Mouse (Mus musculus): ENCODE measurements at regions not wholly inside any gene's neighbourhood (a gene's known extent, or its start where the extent isn't known, plus 50 kb on each side); places are given as distances from the start of the nearest gene placed in this dataset.
A peak's percentile ranks its signal among the peaks of the same experiment; 100 is the strongest.
"Not testable (repeated sequence)": the region's sequence is repeated elsewhere in the genome, so short reads cannot be mapped to it uniquely, and the experiment has no call there.

DNA sequence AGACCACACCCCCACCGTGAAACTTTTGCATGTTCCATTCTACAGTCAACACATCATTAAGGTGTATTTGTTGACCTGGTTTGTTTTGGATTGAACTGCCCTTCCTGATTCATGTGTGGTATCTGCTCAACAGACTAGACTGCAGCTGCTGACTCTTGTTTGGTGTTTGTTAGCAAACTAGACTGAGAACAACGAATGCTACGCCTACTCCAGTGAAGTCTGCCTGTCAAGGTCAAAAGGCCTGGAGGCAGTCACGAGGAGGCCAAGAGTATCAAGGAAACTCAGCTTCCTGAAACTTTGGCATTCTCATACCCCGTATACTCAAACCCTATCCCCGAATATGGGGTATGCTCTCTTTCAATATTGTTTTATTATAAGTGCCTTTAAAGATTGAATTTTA lies 194.2 kb upstream of the Spin1 start:
- DNase-seq: not testable (repeated sequence)

DNA sequence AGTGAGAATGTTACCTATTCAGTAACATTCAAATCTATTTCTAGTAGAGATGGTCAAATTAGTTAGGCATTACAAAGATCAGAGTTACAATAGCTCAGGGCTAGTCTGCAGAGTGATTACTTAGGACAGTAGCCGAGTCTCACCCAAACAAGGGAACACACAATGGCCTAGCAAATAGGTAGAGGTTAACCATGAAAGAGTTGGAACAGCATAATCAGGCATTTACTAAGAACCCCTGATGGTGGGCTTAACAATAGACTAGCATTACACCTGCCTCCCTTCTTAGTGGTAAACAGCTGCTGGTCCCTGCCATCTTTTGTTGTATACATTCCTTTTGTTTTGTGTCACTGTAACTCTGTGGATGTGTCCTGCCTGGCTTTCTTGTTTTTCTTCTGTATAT lies 193.8 kb upstream of the Spin1 start:
- DNase-seq: no peak

DNA sequence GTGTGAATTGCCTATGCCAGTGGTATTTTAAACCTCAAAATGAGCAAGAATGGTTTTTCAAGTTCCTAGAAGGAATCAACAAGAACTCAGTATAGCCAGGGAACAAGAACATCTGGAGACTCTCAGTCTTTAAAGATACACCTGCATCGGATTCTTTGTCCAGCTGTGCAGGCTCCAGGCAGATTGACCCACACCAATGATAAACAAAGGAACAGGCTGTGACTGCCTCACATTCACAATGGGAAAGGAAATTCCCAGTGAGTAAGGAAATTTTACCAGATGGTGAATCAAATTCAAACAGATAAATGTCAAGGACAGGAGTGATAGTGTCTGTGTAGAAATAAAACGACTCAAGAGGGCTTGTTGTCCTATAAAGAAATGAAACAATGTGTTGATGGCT lies 187.9 kb upstream of the Spin1 start:
- DNase-seq: not testable (repeated sequence)

DNA sequence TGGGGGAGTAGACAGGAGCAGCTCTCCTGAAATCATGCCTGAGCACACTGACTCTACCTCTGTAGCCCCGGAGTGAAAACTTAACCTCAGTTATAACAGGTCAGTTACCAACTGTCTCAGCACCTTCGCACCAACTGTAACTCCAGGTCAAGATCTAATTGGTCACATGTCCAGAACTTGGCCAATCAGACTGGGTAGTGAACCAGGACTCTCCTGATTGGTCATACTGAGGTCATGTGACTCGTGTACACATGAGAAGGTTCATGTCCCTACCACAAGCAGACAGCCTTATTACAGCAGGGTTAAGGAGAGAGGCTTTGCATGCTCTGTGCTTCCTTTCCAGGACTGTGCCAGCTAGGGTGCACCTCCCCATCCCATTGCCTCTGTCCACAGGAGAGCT lies 166.7 kb upstream of the Spin1 start:
- not testable (repeated sequence) for DNase-seq

DNA sequence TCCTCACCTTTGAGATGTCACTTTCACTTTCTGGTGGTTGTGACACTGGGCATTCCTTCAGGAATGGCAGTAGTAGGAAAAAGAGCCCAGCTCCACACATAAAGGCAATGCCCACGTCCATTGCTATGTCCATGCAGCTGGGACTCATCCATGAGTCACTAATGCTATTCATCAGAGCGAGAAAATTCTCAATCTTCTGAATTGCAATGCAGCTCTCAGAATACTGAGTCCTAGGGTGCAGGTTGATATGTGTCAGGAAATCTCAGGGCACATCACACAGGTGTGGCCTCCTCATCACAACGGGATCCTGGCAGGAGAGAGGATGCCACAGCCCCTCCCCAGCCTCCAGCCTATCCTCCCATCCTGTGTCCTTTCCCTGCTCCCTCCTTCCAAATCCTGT lies 158.1 kb upstream of the Spin1 start:
- no peak for DNase-seq

DNA sequence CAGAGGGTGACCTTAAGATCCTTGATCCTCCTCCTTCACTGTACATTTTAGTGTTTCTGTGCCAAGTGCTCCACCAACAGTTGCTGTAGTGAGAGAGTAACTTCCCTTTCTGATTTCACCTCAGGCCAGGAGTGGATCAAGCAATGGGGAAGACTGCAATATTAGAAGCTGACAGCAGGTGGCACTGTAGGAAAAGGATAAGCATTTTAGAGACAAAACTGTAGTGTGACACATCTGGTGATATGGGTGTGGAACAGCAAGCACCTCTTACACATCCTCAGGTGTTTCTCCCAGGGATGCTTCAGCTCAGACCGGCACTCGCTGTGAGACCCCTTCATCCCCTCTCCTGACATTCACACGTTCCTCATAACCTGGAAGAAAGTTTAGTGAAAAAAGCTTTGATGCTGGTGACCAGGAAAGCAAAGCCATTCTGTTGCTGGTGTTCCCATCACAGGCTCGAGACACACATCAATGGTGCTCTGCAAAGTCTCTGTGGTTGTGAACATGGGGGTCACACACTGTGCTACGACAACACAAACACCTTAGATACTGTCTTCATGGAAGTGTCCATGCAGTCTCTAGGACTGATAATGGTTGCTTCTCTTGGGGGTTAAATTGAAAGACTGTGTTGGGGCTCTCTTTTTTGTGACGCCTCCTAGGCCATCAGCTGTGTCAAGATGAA lies 151.0 kb upstream of the Spin1 start:
- DNase-seq: peak; percentile 55 to 93

DNA sequence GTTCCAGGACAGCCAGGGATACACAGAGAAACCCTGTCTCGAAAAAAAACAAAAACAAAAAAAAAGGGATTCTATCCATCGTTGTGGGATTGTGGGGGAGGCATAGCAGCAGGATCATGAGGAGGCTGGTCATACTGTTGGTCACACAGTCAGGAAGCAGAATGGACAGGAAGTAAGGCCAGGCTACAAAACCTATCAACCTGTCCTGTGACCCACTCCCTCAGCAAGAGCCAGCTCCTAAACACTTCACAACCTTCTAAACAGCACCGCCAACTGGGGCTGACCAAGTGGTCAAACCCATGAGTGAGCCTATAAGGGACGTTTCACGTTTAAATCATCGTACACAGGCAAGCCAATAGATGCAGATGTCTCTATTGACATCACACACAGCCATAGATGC lies 146.0 kb upstream of the Spin1 start:
- DNase-seq: no peak

DNA sequence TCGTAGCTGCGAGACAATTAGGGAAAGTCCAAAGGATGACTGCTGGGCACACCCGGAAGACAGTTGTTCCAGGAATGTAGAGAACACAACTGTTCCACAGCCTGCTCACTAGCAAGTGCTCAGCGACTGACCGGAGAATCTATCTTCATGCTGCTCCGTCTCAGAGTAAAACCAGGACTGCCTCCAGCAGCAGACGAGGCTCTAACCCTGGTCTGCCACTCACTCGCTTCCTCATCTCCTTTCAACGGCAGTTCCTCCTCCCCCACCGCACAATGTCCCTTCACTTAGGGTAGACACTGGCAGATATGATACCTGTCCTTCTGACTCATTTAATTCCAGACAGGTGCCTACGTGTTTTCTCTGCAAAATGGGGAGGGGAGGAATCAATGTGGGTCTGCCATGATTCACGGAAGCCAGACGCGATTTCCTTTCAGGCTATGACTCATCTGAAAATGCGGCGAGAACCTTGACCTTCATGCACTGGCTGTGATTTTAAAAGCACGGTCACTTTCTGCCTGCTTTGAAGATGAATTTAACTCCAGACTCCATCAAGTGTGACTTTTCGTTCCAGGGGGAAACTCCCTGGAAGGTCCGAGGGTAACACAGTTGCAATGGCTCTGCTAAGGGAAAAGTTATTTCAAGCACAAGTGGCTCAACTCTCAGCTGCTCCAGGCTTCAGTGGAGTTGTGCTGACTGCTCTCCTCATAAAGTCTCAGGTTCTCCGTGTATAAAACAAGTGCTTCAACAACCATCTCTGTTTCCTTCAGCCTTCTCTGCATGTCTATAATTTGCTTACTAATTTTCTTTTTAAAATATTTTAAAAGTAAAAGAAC lies 142.4 kb upstream of the Spin1 start:
- peak in 1 of 2 experiments; percentile 10 for DNase-seq

DNA sequence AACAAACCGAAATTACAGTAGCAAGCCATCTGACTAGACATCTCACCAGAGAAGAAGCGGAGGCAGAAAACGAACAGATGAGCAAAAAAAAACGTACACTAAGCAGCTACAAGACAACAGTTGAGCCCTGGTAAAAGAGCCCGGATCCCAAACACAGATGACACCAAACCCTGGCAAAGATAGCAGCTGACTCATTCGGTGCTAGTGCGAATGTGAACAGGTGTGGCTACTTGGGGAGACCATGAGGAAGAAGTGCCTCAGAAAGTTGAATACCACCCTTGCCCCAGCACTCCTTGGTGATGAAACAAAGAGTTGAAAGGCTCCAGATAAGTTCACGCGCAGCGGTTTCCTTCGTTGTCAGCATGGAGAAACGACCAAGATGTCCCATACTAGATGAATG lies 139.8 kb upstream of the Spin1 start:
- no peak for DNase-seq

DNA sequence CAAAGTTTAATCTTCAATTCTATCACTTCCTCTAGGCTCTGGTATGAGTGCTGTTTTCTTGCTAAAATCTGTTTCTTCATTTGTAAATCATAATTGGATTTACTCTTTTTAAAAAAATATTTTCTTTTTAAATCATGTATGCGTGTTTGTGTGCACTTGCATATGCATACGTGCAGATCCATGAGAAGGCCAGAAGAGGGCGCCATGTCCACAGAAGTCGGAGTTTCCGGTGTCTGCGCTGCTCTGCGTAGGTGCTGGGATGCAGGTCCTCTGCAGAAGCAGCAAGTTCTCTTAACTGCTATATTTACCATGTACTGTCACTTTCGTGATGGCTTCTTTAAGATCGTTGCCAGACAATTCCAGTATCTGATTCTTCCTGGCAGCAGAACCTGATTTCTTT lies 136.6 kb upstream of the Spin1 start:
- peak; percentile 27 to 42 for DNase-seq

DNA sequence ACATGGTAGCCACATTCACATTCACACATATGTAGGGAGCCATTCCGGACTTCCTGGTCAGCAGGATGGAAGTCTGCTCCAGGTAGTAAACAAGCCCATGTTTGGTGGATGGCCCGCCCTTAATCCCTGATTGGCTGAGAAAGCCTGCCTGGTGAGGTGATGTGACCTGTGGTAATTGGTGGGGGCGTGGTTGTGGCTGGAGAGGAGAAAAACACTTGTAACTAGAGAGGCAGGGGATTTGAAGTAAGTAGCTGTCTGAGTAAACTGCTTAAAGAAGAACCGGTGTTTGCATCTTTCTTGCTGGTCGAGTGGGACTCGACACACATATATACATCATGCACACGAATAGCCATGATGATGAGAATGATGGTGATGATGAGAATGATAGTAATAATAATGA lies 135.6 kb upstream of the Spin1 start:
- not testable (repeated sequence) for DNase-seq

DNA sequence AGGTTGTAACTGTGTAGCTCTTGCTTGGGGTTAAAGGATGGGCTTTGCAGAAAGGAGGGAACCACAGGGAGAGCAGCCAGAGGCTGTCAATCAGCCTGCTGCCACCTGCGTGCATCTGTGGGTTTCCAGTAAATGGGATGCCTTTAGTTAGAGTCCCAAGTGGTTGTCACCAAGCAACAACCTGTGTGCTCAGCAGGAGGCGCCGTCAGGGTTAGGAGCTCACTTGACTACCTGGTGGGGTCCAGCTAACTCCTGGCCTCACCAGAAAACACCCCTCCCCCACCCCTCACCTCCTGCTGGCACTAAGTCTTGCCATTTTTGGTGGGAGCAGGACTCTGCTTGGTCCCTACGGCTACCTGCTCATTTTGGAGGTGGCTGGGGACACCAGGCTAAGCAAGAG lies 135.0 kb upstream of the Spin1 start:
- no peak for DNase-seq

DNA sequence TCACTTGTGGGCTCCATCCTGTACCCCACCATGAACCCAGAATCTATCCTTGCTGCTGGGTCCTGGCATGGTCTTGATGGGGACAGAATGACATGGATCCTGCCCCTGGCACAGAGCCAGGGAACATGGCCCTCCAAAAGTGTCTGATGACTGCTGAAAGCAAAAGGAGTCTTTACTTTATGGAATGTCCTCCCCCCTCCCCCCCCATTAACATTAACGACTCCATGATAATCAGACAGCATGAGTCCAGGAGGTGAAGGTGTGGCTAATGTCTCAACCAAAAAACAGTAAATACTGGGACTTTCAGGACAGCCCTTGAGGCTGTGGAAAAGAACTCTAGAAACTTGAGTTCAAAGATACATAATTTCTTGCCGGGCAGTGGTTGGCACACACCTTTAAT lies 133.9 kb upstream of the Spin1 start:
- no peak for DNase-seq

DNA sequence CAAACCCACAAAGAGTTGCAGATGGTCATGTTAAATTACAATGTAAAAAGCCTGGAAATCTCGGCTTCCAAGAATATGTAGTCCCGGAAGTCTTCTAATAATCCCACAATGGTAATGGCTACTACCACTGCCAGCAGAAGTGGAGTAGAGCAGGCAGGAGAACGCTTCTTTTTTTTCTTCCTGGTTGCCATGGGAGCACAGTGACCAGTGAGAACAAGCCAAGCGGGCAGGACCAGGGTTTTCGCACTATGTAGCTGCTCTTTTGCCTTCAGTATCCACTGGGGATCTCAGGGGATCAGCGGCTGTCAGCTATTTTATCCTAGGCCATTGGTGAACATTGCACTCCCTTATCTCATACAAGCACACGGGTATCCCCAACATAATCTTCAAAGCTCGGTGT lies 127.3 kb upstream of the Spin1 start:
- no peak for DNase-seq

DNA sequence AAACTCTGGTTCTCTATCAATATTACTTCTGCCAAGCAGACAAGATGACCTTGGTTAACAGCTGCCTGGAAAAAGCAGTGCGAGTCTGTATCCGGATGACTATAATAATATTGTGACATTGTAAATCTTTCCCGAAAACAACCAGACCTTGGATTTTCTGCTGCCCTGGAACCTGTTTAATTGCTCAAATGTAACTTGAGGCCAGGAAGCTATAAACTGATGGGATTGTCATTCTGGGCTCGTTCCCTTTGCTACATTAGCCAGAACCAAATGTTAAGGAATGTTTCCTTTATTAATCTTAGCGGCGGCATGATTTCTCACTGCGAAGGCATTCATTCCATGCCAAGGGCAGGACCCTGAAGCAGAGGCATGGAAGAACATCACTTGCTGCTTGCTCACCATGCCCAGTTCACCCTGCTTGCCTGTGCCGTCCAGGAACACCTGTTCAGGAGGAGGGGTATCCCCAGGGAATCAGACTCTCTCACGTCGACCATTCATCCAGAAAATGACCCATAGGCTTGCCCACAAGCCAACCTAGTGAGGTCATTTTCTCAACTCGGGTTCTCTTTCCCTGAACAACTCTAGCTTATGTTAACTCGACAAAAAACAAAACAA lies 125.3 kb upstream of the Spin1 start:
- no peak for DNase-seq

DNA sequence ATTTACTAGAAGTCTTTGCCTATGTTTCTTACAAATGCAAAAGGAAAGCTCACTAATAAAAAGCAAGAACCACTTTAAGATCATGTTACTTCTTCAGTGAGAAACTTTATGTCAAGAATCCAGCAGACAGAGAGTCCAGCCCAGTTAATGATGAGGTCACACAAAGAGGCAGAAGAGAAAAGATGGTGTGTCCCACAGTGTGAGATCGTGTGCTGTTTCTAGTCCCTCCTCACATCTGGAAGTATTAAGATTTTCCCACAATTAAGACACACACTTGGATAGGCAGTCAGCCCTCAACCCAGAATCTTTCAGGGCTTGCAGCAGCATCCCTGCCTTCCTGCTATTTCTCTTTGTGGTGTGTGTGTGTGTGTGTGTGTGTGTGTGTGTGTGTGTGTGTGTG lies 118.7 kb upstream of the Spin1 start:
- DNase-seq: no peak

DNA sequence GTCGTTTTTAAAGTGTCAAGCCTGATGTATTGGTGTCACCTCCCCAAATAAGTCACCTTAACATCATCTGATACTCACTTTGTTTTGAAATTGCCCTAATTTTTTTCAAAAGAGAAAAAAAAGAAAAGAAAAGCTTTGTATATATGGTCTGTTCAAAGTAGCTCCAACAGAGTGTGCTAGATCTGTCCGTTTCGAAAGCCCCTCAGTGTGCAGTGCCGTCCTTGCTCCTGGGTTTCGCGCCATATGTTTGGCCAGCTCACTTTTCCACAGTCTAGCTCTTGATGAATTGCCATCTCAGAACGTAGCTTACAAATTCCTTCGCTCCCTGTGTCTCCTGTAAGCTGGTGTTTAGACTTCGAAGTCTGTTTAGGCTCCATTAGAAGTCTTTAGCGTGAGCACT lies 117.7 kb upstream of the Spin1 start:
- DNase-seq: no peak

DNA sequence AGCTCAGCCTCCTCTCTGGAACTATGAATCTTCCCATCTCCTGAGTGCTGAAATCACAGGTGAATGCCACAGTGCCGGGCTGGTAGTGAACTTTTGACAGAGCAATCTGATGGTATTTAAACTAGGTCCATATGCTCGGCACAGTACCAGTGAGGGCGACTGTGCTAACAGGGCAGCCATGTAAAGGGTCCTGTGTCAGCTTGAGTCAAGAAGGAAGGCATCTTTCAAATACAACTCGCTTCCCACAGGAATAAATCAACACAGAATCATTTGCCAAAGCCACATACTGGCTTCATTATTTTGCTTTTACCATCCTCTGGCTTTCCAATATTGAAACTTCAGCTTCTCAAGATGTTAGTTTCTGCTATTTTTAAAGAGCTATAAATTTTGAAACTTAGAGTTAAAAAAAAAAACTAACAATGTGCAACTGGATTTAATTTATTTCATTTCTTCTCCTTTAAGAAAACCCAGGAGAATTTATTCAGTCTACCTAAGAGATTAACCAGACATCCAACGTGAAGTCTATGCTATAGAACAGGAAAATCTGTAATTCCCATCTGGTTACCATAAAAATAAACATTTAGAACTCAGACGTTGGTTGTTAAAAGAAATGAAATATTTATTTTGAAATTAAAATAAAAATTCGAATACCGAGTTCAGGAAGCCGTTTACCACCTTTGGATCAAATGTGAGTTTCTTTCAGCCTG lies 108.8 kb upstream of the Spin1 start:
- DNase-seq: no peak

DNA sequence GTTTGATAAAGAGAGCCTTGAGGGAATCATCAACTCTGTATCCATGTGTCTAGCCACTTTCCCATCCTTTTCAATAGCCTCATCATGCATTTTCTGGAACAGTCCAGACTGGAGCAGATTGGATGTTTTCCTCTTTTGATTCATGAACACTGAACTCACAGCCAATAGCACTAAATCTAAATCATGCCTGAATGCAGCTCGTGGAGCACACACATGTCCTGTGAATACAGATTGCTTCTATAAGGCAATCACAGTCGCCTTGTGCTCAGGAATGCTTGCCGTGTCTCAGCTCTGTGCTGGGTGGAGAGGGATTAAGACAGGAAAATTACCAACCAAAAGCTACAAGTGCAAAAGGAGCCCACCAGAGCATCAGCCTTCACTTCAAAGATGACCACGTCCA lies 100.9 kb upstream of the Spin1 start:
- no peak for DNase-seq

DNA sequence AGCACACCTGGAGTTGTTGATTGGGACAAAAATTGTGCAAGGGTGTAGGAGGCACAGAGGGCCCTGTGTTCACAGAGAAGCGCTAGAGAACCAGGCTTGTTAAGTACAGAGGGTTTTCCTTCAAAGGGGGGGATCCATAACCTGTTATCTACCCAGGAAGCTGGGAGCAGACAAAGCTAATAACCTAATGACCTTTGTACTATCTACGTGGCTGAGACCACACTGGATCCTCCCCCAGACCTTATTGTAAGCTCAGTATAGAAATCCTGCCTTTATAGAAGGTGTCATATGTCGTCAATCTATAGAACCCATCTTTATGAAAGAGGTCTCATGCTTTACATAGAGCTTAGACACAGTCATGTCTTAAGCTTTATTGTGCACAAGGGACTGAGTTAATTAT lies 95.9 kb upstream of the Spin1 start:
- no peak for DNase-seq

DNA sequence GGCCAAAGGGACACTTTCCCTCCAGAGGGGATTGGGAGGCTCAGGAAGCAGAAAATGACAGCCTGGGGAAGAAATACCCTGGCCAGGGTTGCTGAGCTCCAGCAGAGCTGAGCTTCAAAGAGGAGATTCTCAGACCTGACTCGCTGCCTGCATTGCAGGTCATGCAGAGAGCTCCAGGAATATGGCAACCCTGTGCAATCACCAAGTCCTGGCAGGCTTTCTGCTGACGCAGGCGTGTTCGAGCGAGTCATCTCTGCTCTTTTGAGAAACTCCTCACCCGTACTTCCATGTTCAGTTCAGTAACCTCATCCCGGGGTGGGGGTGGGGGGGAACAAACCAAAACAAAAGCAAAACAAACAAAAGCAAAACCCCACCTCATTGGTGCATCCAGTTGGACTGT lies 89.9 kb upstream of the Spin1 start:
- no peak for DNase-seq

DNA sequence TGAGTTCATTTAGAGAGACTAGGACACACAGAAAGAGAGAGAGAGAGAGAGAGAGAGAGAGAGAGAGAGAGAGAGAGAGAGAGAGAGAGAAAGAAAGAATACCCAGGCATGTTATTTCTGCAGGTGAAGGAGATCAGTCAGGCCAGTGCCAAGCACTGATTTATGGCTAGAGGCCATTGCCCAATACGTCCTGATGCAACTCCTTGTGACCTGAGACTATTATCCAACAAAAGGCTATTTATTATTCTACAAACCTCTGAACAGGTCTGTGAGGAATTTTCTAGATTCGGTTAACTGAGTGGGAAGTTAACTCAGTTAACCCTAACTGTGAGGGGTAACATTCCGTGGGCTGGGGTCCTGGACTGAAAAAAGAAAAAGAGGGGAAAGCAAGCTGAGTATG lies 84.5 kb upstream of the Spin1 start:
- DNase-seq: no peak

DNA sequence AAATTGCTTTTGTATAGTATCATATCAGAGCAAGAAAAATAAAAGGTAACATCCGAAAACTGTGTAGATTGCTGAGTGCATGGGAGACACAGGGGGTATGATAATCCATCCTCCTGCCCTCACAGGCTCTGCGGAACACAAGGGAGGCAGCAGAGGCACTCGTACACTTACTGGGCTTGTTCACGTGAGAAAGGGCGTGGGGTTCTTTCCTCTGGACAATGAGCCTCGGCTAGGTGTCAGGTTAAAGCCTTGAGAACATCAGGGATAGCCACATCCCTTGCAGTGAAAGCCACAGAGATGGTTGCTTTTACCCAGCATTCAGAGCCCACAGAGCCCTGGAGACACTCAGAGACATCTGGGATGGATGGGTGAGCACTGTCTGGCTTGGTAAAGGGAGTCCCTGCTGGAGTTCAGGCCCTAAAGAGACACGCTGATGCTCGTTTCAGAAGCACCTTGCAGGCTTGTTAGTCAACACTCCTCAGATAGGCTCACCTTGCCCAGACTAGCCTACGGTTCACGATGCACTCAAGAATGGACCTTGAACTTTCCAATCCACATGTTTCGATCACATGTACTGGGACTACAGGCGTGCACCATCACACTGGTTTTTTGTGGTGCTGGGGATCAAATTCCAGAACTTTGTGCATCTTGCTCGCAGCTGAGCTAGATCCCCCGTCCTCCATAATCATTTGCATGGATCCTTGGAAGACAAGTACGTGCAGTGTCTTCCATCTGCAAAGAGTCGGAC lies 83.5 kb upstream of the Spin1 start:
- DNase-seq: peak in 1 of 2 experiments; percentile 13

Measured in kidney, postnatal 25 days (tissue).